Mouse (Mus musculus) hindbrain, embryonic 10.5 days (tissue): ENCODE results near the gene Cela3b. TPM values are rescaled to one million over a fixed set of nuclear protein-coding genes. Genes with fewer than 3 reads are reported as not detected.
"Not testable (repeated sequence)": the region's sequence is repeated elsewhere in the genome, so short reads cannot be mapped to it uniquely, and the experiment has no call there.

ENCODE experiments used
- DNase-seq: peaks from one replicate; pipeline ENCODE4 v3.0.0-alpha.2; 2017; ENCODE audit warnings: low spot score
- H3K27ac ChIP-seq: fragments of 300-500 bp; sonication (generic); 2 replicates; pipeline ENCODE4 v1.5.1; 2016; ENCODE audit warnings: mild to moderate bottlenecking, moderate library complexity
- H3K27me3 ChIP-seq: fragments of 300-500 bp; sonication (generic); 2 replicates; pipeline ENCODE4 v1.6.1; 2016; ENCODE audit warnings: mild to moderate bottlenecking; ENCODE audit not compliant: poor library complexity, insufficient read depth, severe bottlenecking
- H3K36me3 ChIP-seq: fragments of 300-500 bp; sonication (generic); 2 replicates; pipeline ENCODE4 v1.6.1; 2016; ENCODE audit warnings: mild to moderate bottlenecking, moderate library complexity
- H3K4me1 ChIP-seq: fragments of 300-500 bp; sonication (generic); replicated peaks from 2 replicates; pipeline ENCODE4 v1.6.1; 2016; ENCODE audit warnings: mild to moderate bottlenecking
- H3K4me3 ChIP-seq: fragments of 300-500 bp; sonication (generic); 2 replicates; pipeline ENCODE4 v1.5.1; 2016; ENCODE audit warnings: mild to moderate bottlenecking, moderate library complexity
- H3K9me3 ChIP-seq: fragments of 300-500 bp; sonication (generic); 2 replicates; pipeline ENCODE4 v1.6.1; 2016; ENCODE audit warnings: mild to moderate bottlenecking, moderate library complexity
- WGBS: fragments of 180-500 bp; shearing (Covaris S2); methylation state at CpG from one replicate; pipeline ENCODE4 v1.1.7; 2016; 5-methylcytosine and 5-hydroxymethylcytosine counted together
- polyA plus RNA-seq: library from polyadenylated mRNA; unstranded; fragments of >200 nt; fragmentation: Nextera tagmentation; extraction: Ambion mirVana; gene quantifications from 2 replicates; pipeline ENCODE4 v1.2.1, GENCODE M21; 2016

Gene Cela3b
- polyA plus RNA-seq, 1 experiment from 2014 or later = not detected

- H3K27ac ChIP-seq = no peak overlapping the region
- 89% methylated on average over 8 of the region's 8 CpGs for WGBS
These were observed 8.5 kb upstream of the Cela3b start for GRCm38 (mm10) chr4:137438842-137439241.

GRCm38 (mm10) chr4:137436979-137437669 is 6.8 kb upstream of the Cela3b start:
- 89% methylated on average over 8 of the region's 8 CpGs for WGBS
- no peaks in the 10 kb centered on the region for H3K4me1 ChIP-seq
- H3K4me3 ChIP-seq = no peak overlapping the region
- DNase-seq = no peak
- no peaks in the 10 kb centered on the region for H3K36me3 ChIP-seq
- H3K9me3 ChIP-seq = no peaks in the 10 kb centered on the region
- H3K27ac ChIP-seq = no peak overlapping the region
- no peaks in the 10 kb centered on the region for H3K27me3 ChIP-seq

More at GRCm38 (mm10) chr4:137438842-137439241, 8.5 kb upstream of the Cela3b start:
- Histone ChIP-seq H3K27me3 (no peaks in the 10 kb centered on the region), H3K4me1 (no peaks in the 10 kb centered on the region), H3K9me3 (no peaks in the 10 kb centered on the region), H3K36me3 (no peaks in the 10 kb centered on the region), H3K4me3 (no peak overlapping the region)
- DNase-seq = no peak

DNA sequence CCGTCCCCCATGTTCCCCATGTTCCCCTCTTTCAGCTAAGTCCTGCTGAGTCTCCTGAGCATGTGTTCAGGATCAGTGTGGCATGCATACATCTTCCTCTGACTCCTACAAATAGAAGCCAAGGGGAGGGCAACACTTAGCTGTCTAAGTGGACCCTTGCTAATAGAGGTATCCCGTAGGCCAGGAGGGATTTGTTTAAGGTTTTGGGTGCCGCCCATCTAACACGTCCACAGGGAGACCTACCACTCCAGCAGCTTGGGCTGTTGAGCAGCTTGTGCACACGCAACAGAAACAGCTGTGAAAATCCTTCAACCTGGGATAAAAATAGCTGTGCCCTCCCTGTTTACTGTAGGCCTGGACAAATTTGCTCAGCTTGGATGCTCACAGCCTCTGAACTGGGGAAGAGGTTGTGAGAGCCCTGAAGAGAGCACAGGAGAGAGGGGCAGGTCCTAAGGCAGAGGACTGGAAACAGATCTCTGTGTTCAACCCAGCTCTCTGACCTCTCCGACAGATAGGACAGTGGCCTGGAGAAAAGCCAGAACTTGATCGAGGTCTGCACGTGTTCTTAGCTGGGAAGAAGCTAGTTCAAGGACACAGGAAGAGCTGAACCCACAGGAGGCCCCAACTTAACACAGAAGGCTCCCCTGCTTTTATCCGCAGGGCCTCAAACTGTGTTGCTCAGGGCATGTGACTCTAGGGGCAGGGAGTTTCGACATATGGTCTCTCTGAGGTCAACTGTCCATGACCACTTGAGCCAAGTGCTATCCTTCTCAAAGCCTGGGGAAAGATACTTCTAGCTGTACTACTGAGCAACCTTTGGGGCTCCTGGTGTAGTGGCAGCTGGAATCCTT is 2.6 kb upstream of the Cela3b start:
- not testable (repeated sequence) for H3K27ac ChIP-seq, DNase-seq, H3K9me3 ChIP-seq, H3K4me1 ChIP-seq, H3K27me3 ChIP-seq, H3K4me3 ChIP-seq, H3K36me3 ChIP-seq
- 83% methylated on average over 10 of the region's 10 CpGs for WGBS

DNA sequence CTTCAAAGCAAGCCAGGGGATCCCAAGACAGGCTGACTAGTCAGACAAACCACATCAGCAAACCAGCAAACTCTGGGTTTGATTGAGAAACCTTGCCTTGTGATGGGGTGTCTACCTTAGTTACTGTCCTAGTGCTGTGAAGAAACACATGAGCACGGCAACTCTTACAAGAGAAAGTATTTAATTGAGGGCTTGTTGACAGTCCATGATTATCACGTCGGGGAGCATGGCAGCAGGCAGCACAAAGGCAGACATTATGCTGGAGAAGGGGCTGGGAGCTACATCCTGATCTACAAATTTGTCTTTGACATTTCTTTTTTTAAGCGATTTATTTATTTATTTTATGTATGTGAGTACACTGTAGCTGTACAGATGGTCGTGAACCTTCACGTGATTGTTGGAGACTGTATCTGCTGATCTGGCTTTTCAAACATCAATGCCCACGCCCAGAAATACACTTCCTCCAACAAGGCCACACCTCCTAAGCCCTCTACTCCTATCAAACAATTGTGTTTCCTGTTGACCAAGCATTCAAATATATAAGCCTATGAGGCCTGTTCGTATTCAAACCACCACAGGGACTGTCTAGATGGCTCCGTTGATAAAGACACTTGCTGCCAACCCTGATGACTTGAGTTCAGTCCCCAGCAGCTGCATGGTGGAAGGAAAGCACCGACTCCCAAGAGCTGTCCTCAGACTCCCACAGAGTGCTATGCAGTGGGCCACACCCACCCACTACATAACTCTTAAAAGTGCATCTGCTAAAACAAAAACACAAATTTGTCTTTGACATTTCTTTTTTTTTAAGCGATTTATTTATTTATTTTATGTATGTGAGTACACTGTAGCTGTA is 12.4 kb downstream of the Cela3b start:
- no peak overlapping the region for H3K4me3 ChIP-seq
- no peaks in the 10 kb centered on the region for H3K9me3 ChIP-seq
- no peaks in the 10 kb centered on the region for H3K36me3 ChIP-seq
- 79% methylated on average over 11 of the region's 11 CpGs for WGBS
- no peak for DNase-seq
- peaks cover 8% of the 10 kb centered on the region for H3K4me1 ChIP-seq
- no peak overlapping the region for H3K27ac ChIP-seq
- H3K27me3 ChIP-seq = no peaks in the 10 kb centered on the region

DNA sequence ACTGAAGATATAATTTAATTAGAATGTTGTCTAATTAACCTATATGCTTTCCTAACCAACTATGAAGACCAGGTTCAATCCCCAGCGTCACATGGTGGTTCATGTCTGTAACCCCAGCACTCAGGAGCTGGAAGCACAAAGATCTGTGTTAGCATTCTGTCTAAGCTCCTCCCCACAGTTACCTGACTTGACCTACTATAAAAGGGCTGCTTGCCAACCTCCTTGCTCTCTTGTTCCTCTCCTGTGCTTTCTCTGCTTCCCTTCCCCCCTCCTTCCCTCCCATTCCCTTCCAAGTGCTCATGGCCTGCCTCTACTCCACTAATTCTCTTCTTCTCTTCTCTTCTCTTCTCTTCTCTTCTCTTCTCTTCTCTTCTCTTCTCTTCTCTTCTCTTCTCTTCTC is 15.4 kb downstream of the Cela3b start:
- H3K4me1 ChIP-seq = peaks cover 8% of the 10 kb centered on the region
- H3K9me3 ChIP-seq = no peaks in the 10 kb centered on the region
- DNase-seq = no peak
- no peaks in the 10 kb centered on the region for H3K36me3 ChIP-seq
- H3K27me3 ChIP-seq = no peaks in the 10 kb centered on the region
- H3K27ac ChIP-seq = no peak overlapping the region
- 61% methylated on average over 1 of the region's 1 CpGs for WGBS
- no peak overlapping the region for H3K4me3 ChIP-seq

GRCm38 (mm10) chr4:137412185-137412709 is 18.1 kb downstream of the Cela3b start:
- DNase-seq, H3K4me3 ChIP-seq, H3K36me3 ChIP-seq, H3K4me1 ChIP-seq, H3K27me3 ChIP-seq, H3K9me3 ChIP-seq, H3K27ac ChIP-seq: not testable (repeated sequence)
- WGBS = 84% methylated on average over 7 of the region's 7 CpGs

GRCm38 (mm10) chr4:137409691-137410090 is 20.6 kb downstream of the Cela3b start, which contains the start of gene Cela3a:
Gene Cela3a (minus strand): TSS chr4:137409791.
- no peaks in the 10 kb centered on the region for H3K4me1 ChIP-seq
- no peaks in the 10 kb centered on the region for H3K9me3 ChIP-seq
- H3K4me3 ChIP-seq = no peak within 1 kb of the TSS
- WGBS = 95% methylated on average over 5 of the region's 5 CpGs
- no peaks in the 10 kb centered on the region for H3K36me3 ChIP-seq
- DNase-seq = no peak
- H3K27me3 ChIP-seq = no peaks in the 10 kb centered on the region
- H3K27ac ChIP-seq = no peak within 1 kb of the TSS

GRCm38 (mm10) chr4:137405571-137405970 is 24.8 kb downstream of the Cela3b start:
- 88% methylated on average over 3 of the region's 3 CpGs for WGBS
- H3K27me3 ChIP-seq = no peaks in the 10 kb centered on the region
- no peaks in the 10 kb centered on the region for H3K36me3 ChIP-seq
- no peak overlapping the region for H3K27ac ChIP-seq
- no peak overlapping the region for H3K4me3 ChIP-seq
- no peaks in the 10 kb centered on the region for H3K4me1 ChIP-seq
- no peaks in the 10 kb centered on the region for H3K9me3 ChIP-seq
- no peak for DNase-seq

- no peaks in the 10 kb centered on the region for H3K36me3 ChIP-seq
- no peak for DNase-seq
- WGBS = 81% methylated on average over 15 of the region's 15 CpGs
- no peak overlapping the region for H3K27ac ChIP-seq
- H3K27me3 ChIP-seq = no peaks in the 10 kb centered on the region
- H3K4me1 ChIP-seq = 0 out of 2 replicates have a peak, but pooled peaks cover 4% of the 10 kb centered on the region
- peaks cover 2% of the 10 kb centered on the region; the same call in 1 of the 2 replicates for H3K9me3 ChIP-seq
- no peak overlapping the region for H3K4me3 ChIP-seq
These were observed 33.5 kb downstream of the Cela3b start for GRCm38 (mm10) chr4:137396641-137397525.

DNA sequence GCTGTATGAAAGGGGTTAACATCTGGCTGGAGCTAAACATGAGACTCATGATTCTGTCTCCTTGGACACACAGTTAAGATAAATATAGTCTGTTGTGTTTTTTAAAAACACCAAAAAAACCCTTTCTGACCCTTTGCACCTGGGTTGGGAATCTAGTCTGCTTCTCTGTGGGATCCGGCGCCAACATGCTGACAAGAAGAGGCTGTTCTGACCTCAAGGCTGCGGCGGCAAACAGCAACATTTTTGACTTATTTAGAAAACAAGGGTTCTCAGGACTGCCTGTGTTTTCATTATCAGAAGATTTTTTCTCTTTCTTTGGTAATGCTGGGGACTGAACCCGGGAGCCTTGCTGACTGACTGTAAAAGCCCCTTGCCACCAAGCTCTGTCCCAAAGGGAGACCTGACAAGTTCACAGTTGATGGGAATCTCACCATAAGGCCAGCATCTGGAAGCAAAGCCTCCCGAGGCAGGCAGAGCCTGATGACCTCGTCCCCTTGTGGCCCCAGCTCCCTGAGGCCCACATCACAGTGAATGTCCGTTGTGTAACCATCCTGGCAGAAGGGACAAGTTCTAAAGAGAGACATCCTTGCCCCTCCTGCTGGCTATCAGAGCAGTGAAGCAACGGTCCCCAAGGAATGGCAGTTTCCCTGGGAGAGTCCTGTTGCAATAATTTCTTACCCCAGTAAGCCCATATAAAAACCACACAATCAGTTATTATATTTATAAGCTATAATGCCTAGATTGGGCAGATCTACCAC is 36.8 kb downstream of the Cela3b start:
- no peak for DNase-seq
- 63% methylated on average over 9 of the region's 9 CpGs for WGBS

DNA sequence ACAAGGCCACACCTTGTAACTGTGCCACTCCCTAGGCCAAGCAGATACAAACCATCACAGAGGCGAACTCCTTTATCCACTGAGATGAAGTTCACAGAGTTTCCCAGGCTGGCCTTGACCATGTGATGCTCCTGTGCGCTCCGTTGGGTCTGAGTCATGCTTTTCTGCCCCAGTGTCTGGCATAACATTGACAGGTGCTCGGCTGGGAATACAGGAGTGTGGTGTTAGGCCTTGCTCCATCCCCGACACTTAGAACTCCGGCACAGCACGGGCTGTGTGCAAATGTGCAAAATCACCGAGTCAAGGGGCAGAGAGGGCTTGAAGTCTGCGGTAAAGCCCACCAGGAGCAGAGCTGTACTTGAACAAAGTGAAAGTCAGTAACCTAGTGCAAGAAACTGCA is 37.5 kb downstream of the Cela3b start:
- Histone ChIP-seq H3K4me3 (no peak overlapping the region), H3K9me3 (peaks cover 2% of the 10 kb centered on the region; the same call in 1 of the 2 replicates), H3K4me1 (peaks cover 18% of the 10 kb centered on the region), H3K27ac (no peak overlapping the region), H3K27me3 (no peaks in the 10 kb centered on the region), H3K36me3 (peaks cover 10% of the 10 kb centered on the region; the same call in 1 of the 2 replicates)
- WGBS = 87% methylated on average over 9 of the region's 9 CpGs
- no peak for DNase-seq

More for the DNA sequence above, 36.8 kb downstream of the Cela3b start:
- Histone ChIP-seq H3K36me3 (peaks cover 10% of the 10 kb centered on the region; the same call in 1 of the 2 replicates), H3K27ac (no peak overlapping the region), H3K4me1 (peaks cover 17% of the 10 kb centered on the region), H3K4me3 (no peak overlapping the region), H3K27me3 (no peaks in the 10 kb centered on the region), H3K9me3 (peaks cover 2% of the 10 kb centered on the region; the same call in 1 of the 2 replicates)
